Mouse (Mus musculus): ENCODE measurements around the gene Samd9l. TPM values are rescaled to one million over a fixed set of nuclear protein-coding genes. Genes with fewer than 3 reads are reported as not detected.
"Not testable (repeated sequence)": the region's sequence is repeated elsewhere in the genome, so short reads cannot be mapped to it uniquely, and the experiment has no call there.

Gene Samd9l
- polyA plus RNA-seq, 1 experiment = 2.7 TPM

DNA sequence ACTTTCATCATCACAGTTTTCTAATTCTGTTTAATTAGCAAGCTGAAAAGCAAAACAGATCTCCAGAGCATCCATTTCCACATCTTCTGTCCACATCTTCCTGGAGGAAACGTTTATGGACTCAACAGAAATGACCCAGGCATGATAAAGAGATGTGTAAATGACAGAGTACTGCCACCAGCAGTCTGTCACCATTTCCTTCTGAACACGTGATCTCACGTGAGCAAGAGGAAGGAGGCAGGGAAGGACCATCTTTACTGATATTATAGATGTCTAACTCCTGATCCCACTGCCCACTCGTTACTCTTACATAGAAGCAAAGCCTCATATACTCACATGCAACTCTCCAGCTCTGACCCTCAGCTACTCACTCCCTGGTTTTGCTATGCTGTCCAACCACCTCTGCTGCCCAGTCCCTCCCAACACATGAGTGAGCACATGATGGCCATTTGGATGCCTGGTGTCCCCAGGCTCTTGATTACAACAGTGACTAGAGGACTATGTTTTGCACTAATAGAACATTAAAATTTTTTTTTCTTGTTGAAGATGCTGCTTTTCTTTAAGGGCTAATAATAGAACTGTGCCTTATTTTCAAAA is 54.2 kb downstream of the Samd9l start:
- 14% methylated on average over 3 of the region's 4 CpGs for WGBS
- not testable (repeated sequence) for DNase-seq (ENCODE audit: low read depth, low spot score)

DNA sequence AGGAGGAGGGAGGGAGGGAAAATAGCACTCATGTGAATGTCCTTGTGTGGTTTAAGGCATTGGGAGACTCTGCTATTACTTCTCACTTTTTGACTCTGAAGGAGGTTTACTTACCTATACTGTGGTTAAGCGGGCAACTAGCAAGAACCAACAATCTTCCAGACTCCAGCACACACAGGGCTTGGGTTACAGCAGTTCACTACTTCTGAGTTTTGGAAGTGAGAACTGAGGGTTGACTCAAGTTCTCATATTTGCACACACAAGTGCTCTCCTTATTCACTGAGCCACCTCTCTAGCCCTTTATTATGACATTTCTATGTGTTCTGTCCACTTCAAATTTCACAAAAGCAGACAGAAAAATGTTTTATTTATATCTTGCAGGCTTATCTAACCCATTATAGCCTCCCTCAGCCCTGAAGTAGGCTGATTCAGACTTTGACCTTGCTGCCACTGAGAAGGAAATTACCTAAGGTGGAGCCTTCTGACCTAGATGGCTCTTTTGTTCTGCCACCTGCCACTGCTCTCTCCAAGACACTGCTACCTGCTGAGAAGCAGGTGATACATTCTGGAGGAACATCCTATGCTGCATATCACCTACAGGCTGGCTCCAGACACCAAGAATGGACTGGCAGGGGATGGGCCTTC is 55.6 kb downstream of the Samd9l start:
- 33% methylated on average over 1 of the region's 1 CpGs for WGBS
- not testable (repeated sequence) for DNase-seq (ENCODE audit: low read depth, low spot score)

DNA sequence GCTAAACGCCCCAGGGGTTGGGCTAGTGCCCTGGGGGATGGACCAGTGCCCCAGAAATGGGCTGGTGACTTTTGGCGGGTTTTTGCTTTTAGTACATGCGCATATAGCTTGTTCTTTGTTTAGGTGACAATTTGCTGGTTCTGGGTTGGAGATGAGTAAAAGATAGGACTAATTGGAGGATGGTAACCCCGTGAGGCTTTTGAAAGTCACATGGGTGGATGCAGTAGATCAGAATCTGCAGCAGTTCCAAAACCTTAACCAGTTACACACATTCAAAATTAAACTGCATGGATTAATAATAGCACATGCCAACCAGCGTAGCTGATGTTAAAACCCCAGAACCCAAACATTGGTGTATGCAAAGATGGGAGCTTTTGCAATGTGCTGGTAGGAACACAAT is 57.9 kb downstream of the Samd9l start:
- DNase-seq (ENCODE audit: low read depth, low spot score) = no peak
- 28% methylated on average over 5 of the region's 5 CpGs for WGBS

DNA sequence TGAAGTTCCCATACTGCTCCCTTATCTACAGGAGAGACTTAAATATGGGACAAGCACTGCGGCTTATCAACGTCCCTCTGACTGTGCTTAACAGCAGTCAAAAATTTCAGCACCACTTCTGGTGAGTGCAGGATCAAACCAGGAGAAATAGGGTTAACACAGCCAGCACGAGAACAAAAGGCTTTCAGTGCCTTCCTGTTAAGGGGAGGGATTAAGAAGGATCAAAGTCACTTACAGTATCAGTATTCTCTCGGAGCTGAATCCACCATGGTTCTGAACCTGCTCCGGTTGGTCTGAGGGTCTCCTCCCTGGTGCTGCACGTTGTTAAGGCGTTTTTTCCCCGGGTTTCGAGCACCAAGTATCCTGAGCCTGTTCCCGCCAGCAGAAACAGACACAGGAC is 58.4 kb downstream of the Samd9l start:
- 17% methylated on average over 10 of the region's 10 CpGs for WGBS
- not testable (repeated sequence) for DNase-seq (ENCODE audit: low read depth, low spot score)

DNA sequence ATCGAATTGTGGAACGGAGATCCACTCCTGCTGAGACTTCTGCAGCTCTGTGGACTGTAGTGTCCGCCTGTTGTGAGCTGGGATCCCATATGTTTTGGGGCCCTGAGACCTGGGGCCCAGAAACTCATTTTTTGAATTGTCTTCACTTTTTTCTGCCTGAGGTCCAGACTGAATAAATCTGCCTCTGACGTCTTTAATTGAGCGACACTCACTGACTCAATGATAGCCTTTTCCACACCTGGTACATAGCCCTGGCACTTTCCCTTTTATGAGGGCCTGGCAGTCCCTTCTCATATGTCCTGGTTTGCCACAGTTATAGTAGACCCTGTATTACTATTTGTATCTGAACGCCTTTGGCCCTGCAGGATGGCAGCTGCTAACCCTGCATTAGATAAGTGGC is 60.2 kb downstream of the Samd9l start:
- not testable (repeated sequence) for DNase-seq (ENCODE audit: low read depth, low spot score)
- 65% methylated on average over 6 of the region's 6 CpGs for WGBS

Other genes starting within 250 kb of the Samd9l start
- gene Hepacam2, start 98.7 kb upstream of the Samd9l start, polyA plus RNA-seq (2012; rRNA removed) = 59.0 and 75.1 TPM in 2 replicates
- 3.9 and 4.4 TPM in 2 replicates for gene Vps50, start 98.8 kb upstream of the Samd9l start, polyA plus RNA-seq (2012; rRNA removed)